ENCODE assay signal across 19 mouse cellular contexts in genomic region chr5:103741992-103742391, GRCm38 (mm10). TPM values are rescaled to one million over a fixed set of nuclear protein-coding genes. Genes with fewer than 3 reads are reported as not detected.
DNase-seq lines count a peak whose midpoint lies in the region; ATAC-seq lines count a peak whose summit lies in the region.
"Had no signal": no experiment of that assay in that cellular context is flagged by ENCODE, and none has a peak within 500 bp of the region (broad histone marks: within the 10 kb centered on the region; RNA-seq: fewer than 3 reads in every experiment).

No protein-coding gene starts in this region.

- intact Hi-C loops in heart, postnatal 14 days (cut with DNase I) = no loop called here

- no peaks in the 10 kb centered on the region for H3K36me3 ChIP-seq in heart, embryonic 11.5 days (ENCODE audit: control insufficient read depth, insufficient read depth, low read length)
- H3K36me3 ChIP-seq in liver, embryonic 16.5 days (ENCODE audit: control insufficient read depth, insufficient read depth) = no peaks in the 10 kb centered on the region
- H3K36me3 ChIP-seq: embryonic facial prominence, embryonic 13.5 days; hindbrain, embryonic 13.5 days; limb, embryonic 15.5 days; neural tube, embryonic 13.5 days had no signal

- peak; percentile 92 for ATAC-seq in heart, embryonic 11.5 days (replicated peaks; ENCODE audit: insufficient number of reproducible peaks, low FRiP score, low TSS enrichment)
- ATAC-seq in erythroblast, adult 5-6 weeks (replicated peaks; ENCODE audit: low FRiP score, poor library complexity, severe bottlenecking) = peak; percentile 77
- peak; percentile 88 for ATAC-seq in liver, embryonic 16.5 days (ENCODE audit: low read depth)
- ATAC-seq: forebrain, embryonic 14.5 days had no signal

- H3K27me3 ChIP-seq in heart, embryonic 11.5 days (ENCODE audit: control insufficient read depth, insufficient read depth, low read length) = peaks cover 2% of the 10 kb centered on the region; the same call in 1 of the 2 replicates
- H3K27me3 ChIP-seq in liver, embryonic 16.5 days (ENCODE audit: control insufficient read depth, insufficient read depth, low read depth, low read length) = no peaks in the 10 kb centered on the region
- H3K27me3 ChIP-seq: hindbrain, embryonic 13.5 days; limb, embryonic 15.5 days; neural tube, embryonic 13.5 days had no signal

- no peak for DNase-seq in heart, postnatal 14 days
- peak; percentile 73 for DNase-seq in 416B (ENCODE audit: low read depth)
- no peak for DNase-seq in thymus, postnatal 4 days
- DNase-seq in urinary bladder, postnatal 36 days (ENCODE audit: low spot score in 2 of 2) = no peak
- DNase-seq in testis, postnatal 10 days (ENCODE audit: low spot score) = no peak
- DNase-seq: adrenal gland, postnatal 14 days; B cell, adult 2 months; cerebellum, postnatal 25 days; gastrocnemius, adult 2 months; kidney, adult 18-20 months; retina, postnatal 1 day had no signal

- H3K27ac ChIP-seq in heart, embryonic 11.5 days (ENCODE audit: low read depth, low read length) = peak overlapping the region; percentile 59; the same call in 1 of the 2 replicates
- H3K27ac ChIP-seq in liver, embryonic 16.5 days (ENCODE audit: low read length) = peak overlapping the region; percentile 97
- H3K27ac ChIP-seq: embryonic facial prominence, embryonic 13.5 days; gastrocnemius, adult 2 months; hindbrain, embryonic 13.5 days; limb, embryonic 15.5 days; neural tube, embryonic 13.5 days had no signal

- no peak overlapping the region for H3K4me3 ChIP-seq in heart, embryonic 11.5 days (ENCODE audit: low read depth, low read length)
- H3K4me3 ChIP-seq in liver, embryonic 16.5 days (ENCODE audit: low read depth, low read length) = peak overlapping the region; percentile 16; the same call in 1 of the 2 replicates
- H3K4me3 ChIP-seq: embryonic facial prominence, embryonic 13.5 days; gastrocnemius, adult 2 months; hindbrain, embryonic 13.5 days; limb, embryonic 15.5 days; neural tube, embryonic 13.5 days had no signal

- no peaks in the 10 kb centered on the region for H3K4me1 ChIP-seq in heart, embryonic 11.5 days (ENCODE audit: control insufficient read depth, insufficient read depth, low read length)
- H3K4me1 ChIP-seq in liver, embryonic 16.5 days (ENCODE audit: control insufficient read depth, low read depth, low read length) = peaks cover 86% of the 10 kb centered on the region
- H3K4me1 ChIP-seq: hindbrain, embryonic 13.5 days; neural tube, embryonic 13.5 days had no signal

- no peak overlapping the region for H3K4me2 ChIP-seq in heart, embryonic 11.5 days
- H3K4me2 ChIP-seq in liver, embryonic 16.5 days (ENCODE audit: low read depth, low read length) = peak overlapping the region; percentile 71
- H3K4me2 ChIP-seq: embryonic facial prominence, embryonic 13.5 days; hindbrain, embryonic 13.5 days; limb, embryonic 15.5 days; neural tube, embryonic 13.5 days had no signal

- H3K9me3 ChIP-seq in heart, embryonic 11.5 days (replicated peaks; ENCODE audit: control insufficient read depth, low read length) = no peaks in the 10 kb centered on the region
- no peaks in the 10 kb centered on the region for H3K9me3 ChIP-seq in liver, embryonic 16.5 days (replicated peaks; ENCODE audit: control insufficient read depth, low read length)
- H3K9me3 ChIP-seq: embryonic facial prominence, embryonic 13.5 days; hindbrain, embryonic 13.5 days; limb, embryonic 15.5 days; neural tube, embryonic 13.5 days had no signal

- 48% methylated on average over 2 of the region's 2 CpGs for WGBS in heart, embryonic 11.5 days (ENCODE audit: insufficient replicate concordance)
- WGBS in liver, embryonic 16.5 days (ENCODE audit: insufficient replicate concordance) = 18% methylated on average over 2 of the region's 2 CpGs

- H3K9ac ChIP-seq in heart, embryonic 11.5 days (ENCODE audit: low read depth, low read length) = no peak overlapping the region
- peak overlapping the region; percentile 60 for H3K9ac ChIP-seq in liver, embryonic 16.5 days (ENCODE audit: low read depth, low read length)
- H3K9ac ChIP-seq: embryonic facial prominence, embryonic 13.5 days; hindbrain, embryonic 13.5 days; limb, embryonic 15.5 days; neural tube, embryonic 13.5 days had no signal

RNA-seq across cellular contexts. Expression of gene Aff1, which starts 49.8 kb away (rescaled TPM):
- 12.1 and 13.4 TPM in 2 replicates for polyA plus RNA-seq in heart, embryonic 11.5 days (2014; fragmentation: Nextera tagmentation; extraction: Ambion mirVana)
- 10 to 100 TPM; 47.4 to 53.4 TPM for total RNA-seq in heart, postnatal 14 days (2021)
- total RNA-seq in erythroblast, adult 5-6 weeks (2015; ENCODE audit: low replicate concordance) = 262 and 340 TPM in 2 replicates
- 184 and 253 TPM in 2 replicates for total RNA-seq in erythroblast, adult 5-6 weeks (2017; ENCODE audit: low replicate concordance)
- 13.5 and 17.7 TPM in 2 replicates for polyA plus RNA-seq in liver, embryonic 16.5 days (2015; fragmentation: Nextera tagmentation; extraction: Ambion mirVana)
